Mouse (Mus musculus): ENCODE data around the gene Nhej1. TPM values are rescaled to one million over a fixed set of nuclear protein-coding genes. Genes with fewer than 3 reads are reported as not detected.

The Nhej1 gene
- total and polyA plus RNA-seq, 3 experiments = 1.7 to 5.2 TPM; not detected in 1

- no peak overlapping the region for H3K27ac ChIP-seq (ENCODE audit: control insufficient read depth, low read depth, low read length)
- no peak overlapping the region for H3K4me3 ChIP-seq (ENCODE audit: control insufficient read depth in 1 of 2, insufficient read depth in 1 of 2, low read depth in 2 of 2, low read length in 2 of 2)
- no peak for DNase-seq (ENCODE audit: low read depth, low spot score)
- no peaks in the 10 kb centered on the region for H3K79me2 ChIP-seq (ENCODE audit: control insufficient read depth, insufficient read depth, low read length, poor library complexity)
- no peaks in the 10 kb centered on the region for H3K4me1 ChIP-seq (ENCODE audit: control insufficient read depth in 1 of 2, insufficient read depth in 2 of 2, low read length in 2 of 2)
- no peak overlapping the region for H3K9ac ChIP-seq (ENCODE audit: control insufficient read depth, low read depth, low read length, poor library complexity, severe bottlenecking)
- H3K9me3 ChIP-seq (replicated peaks; ENCODE audit: insufficient read depth, low read length) = no peaks in the 10 kb centered on the region
- TF ChIP-seq GABPA (IDR thresholded peaks at IDR 0.05; ENCODE audit: low read depth, low read length) (no peak), MYC (IDR thresholded peaks at IDR 0.05; ENCODE audit: low read depth, low read length) (no peak), TCF12 (IDR thresholded peaks at IDR 0.05; ENCODE audit: low read depth, low read length) (no peak), MAZ (IDR thresholded peaks at IDR 0.05; ENCODE audit: low read depth, low read length) (no peak), GATA1 (IDR thresholded peaks at IDR 0.05; ENCODE audit: low read depth, low read length) (no peak), MYB (IDR thresholded peaks at IDR 0.05; ENCODE audit: low read depth, low read length) (no peak), EP300 (IDR thresholded peaks at IDR 0.05; ENCODE audit: low read depth in 1 of 2, low read length in 2 of 2) (no peak), MAFK (IDR thresholded peaks at IDR 0.05; ENCODE audit: borderline replicate concordance, low read depth, low read length) (no peak), SMC3 (IDR thresholded peaks at IDR 0.05; ENCODE audit: low read depth, low read length) (no peak), SIN3A (IDR thresholded peaks at IDR 0.05; ENCODE audit: low read length) (no peak), CHD2 (IDR thresholded peaks at IDR 0.05; ENCODE audit: low read length) (no peak), ZC3H11A (IDR thresholded peaks at IDR 0.05; ENCODE audit: low read depth, low read length) (no peak), USF1 (IDR thresholded peaks at IDR 0.05; ENCODE audit: low read depth, low read length) (no peak), TBP (IDR thresholded peaks at IDR 0.05; ENCODE audit: low read depth, low read length) (no peak), POLR2AphosphoS5 (IDR thresholded peaks at IDR 0.05; ENCODE audit: borderline replicate concordance, low read depth, low read length) (no peak), ETS1 (IDR thresholded peaks at IDR 0.05; ENCODE audit: low read depth, low read length) (no peak)
- H3K27me3 ChIP-seq (ENCODE audit: control insufficient read depth in 1 of 2, insufficient read depth in 2 of 2, low read length in 2 of 2) = peaks cover 0 to 6% of the 10 kb centered on the region in 2 experiments; a peak in 2 of 4 replicates
- H3K36me3 ChIP-seq (ENCODE audit: control insufficient read depth in 1 of 2, insufficient read depth in 2 of 2, low read length in 2 of 2) = no peaks in the 10 kb centered on the region
Observed at GRCm38 (mm10) chr1:74960059-74960458, 164.9 kb downstream of the Nhej1 start.

- Histone ChIP-seq H3K4me3 (ENCODE audit: control insufficient read depth in 1 of 2, insufficient read depth in 1 of 2, low read depth in 2 of 2, low read length in 2 of 2) (no peak within 1 kb of the TSS), H3K9me3 (replicated peaks; ENCODE audit: insufficient read depth, low read length) (no peaks in the 10 kb centered on the region), H3K36me3 (ENCODE audit: control insufficient read depth in 1 of 2, insufficient read depth in 2 of 2, low read length in 2 of 2) (no peaks in the 10 kb centered on the region), H3K4me1 (ENCODE audit: control insufficient read depth in 1 of 2, insufficient read depth in 2 of 2, low read length in 2 of 2) (no peaks in the 10 kb centered on the region), H3K79me2 (ENCODE audit: control insufficient read depth, insufficient read depth, low read length, poor library complexity) (no peaks in the 10 kb centered on the region), H3K27ac (ENCODE audit: control insufficient read depth, low read depth, low read length) (no peak within 1 kb of the TSS), H3K9ac (ENCODE audit: control insufficient read depth, low read depth, low read length, poor library complexity, severe bottlenecking) (no peak within 1 kb of the TSS), H3K27me3 (ENCODE audit: control insufficient read depth in 1 of 2, insufficient read depth in 2 of 2, low read length in 2 of 2) (no peaks in the 10 kb centered on the region; a peak in 2 of 4 replicates)
- TF ChIP-seq CTCF (IDR thresholded peaks at IDR 0.05 in 2 of 3, conservative IDR thresholded peaks at IDR 0.05 in 1 of 3; ENCODE audit: control insufficient read depth in 1 of 3, insufficient read depth in 1 of 3, low read depth in 2 of 3, low read length in 3 of 3, poor library complexity in 1 of 3, severe bottlenecking in 1 of 3) (no peak), MAX (IDR thresholded peaks at IDR 0.05; ENCODE audit: low read length) (no peak), E2F4 (IDR thresholded peaks at IDR 0.05; ENCODE audit: borderline replicate concordance, low read depth, low read length) (no peak), KAT2A (conservative IDR thresholded peaks at IDR 0.05; ENCODE audit: low read depth, low read length) (no peak), NRF1 (IDR thresholded peaks at IDR 0.05; ENCODE audit: insufficient read depth, low read depth, low read length, poor library complexity, severe bottlenecking) (no peak), MYC (IDR thresholded peaks at IDR 0.05; ENCODE audit: low read depth, low read length) (no peak), MXI1 (IDR thresholded peaks at IDR 0.05; ENCODE audit: low read depth, low read length) (no peak), USF1 (IDR thresholded peaks at IDR 0.05; ENCODE audit: low read depth, low read length) (no peak), ZKSCAN1 (IDR thresholded peaks at IDR 0.05; ENCODE audit: low read depth, low read length) (no peak), MYB (IDR thresholded peaks at IDR 0.05; ENCODE audit: low read depth, low read length) (no peak), TAL1 (IDR thresholded peaks at IDR 0.05; ENCODE audit: low read length) (no peak), MEF2A (IDR thresholded peaks at IDR 0.05; ENCODE audit: extremely low read depth, insufficient replicate concordance, low read depth, low read length, poor library complexity, severe bottlenecking) (no peak), EP300 (IDR thresholded peaks at IDR 0.05; ENCODE audit: low read depth in 1 of 2, low read length in 2 of 2) (no peak), RCOR1 (IDR thresholded peaks at IDR 0.05; ENCODE audit: low read depth, low read length) (no peak), MAZ (IDR thresholded peaks at IDR 0.05; ENCODE audit: low read depth, low read length) (no peak), RAD21 (IDR thresholded peaks at IDR 0.05; ENCODE audit: low read depth, low read length) (no peak)
- DNase-seq (ENCODE audit: low read depth, low spot score) = no peak
Observed at GRCm38 (mm10) chr1:74951556-74952210, 173.3 kb downstream of the Nhej1 start, which contains the start of gene Ihh. Gene Ihh, minus strand, starts transcription at chr1:74951672.
